Mouse (Mus musculus) CH12.LX (cell line): ENCODE results near the gene Xrcc6. TPM values are rescaled to one million over a fixed set of nuclear protein-coding genes. Genes with fewer than 3 reads are reported as not detected.

Experiments
- DNase-seq: peaks from one replicate; pipeline ENCODE4 v3.0.0-alpha.2; 2013; ENCODE audit errors: extremely low read depth
- H3K27ac ChIP-seq: 2 replicates; pipeline ENCODE4 v1.5.1; 2012; ENCODE audit warnings: low read depth, mild to moderate bottlenecking, control low read depth, moderate library complexity; ENCODE audit not compliant: insufficient read depth
- H3K27me3 ChIP-seq: replicated peaks from 2 replicates; pipeline ENCODE3; 2012; ENCODE audit warnings: inconsistent platforms
- H3K36me3 ChIP-seq, 2 experiments: replicated peaks in 1 of 2; 2 replicates each; pipeline versions ENCODE3 to v1.6.1; 2012; ENCODE audit warnings: inconsistent platforms in 1 of 2, low read length in 1 of 2, mild to moderate bottlenecking in 1 of 2, mixed read lengths in 1 of 2, moderate library complexity in 1 of 2; ENCODE audit not compliant: control insufficient read depth in 1 of 2, insufficient read depth in 1 of 2
- H3K4me1 ChIP-seq, 2 experiments: 2 replicates each; pipeline ENCODE4 v1.6.1; 2012; ENCODE audit warnings: inconsistent platforms in 1 of 2, moderate library complexity in 1 of 2; ENCODE audit not compliant: insufficient read depth in 2 of 2, control insufficient read depth in 1 of 2
- H3K4me2 ChIP-seq: 2 replicates; pipeline ENCODE4 v1.6.1; 2012; ENCODE audit warnings: low read depth, mild to moderate bottlenecking, control low read depth; ENCODE audit not compliant: poor library complexity, insufficient read depth, severe bottlenecking
- H3K4me3 ChIP-seq, 3 experiments: fragments of 150-350 bp in 1 of 3; sonication (generic) in 1 of 3; replicated peaks in 1 of 3; 2 replicates each; pipeline versions ENCODE3 to v1.5.1; 2011 to 2012; ENCODE audit warnings: low read depth in 2 of 3, low read length in 2 of 3, mild to moderate bottlenecking in 2 of 3, moderate library complexity in 2 of 3, control low read depth in 1 of 3, improper control_type of control experiment in 1 of 3, inconsistent platforms in 1 of 3, mixed read lengths in 1 of 3; ENCODE audit not compliant: poor library complexity in 1 of 3
- H3K79me2 ChIP-seq: replicated peaks from 2 replicates; pipeline ENCODE4 v1.6.1; 2012; ENCODE audit warnings: mild to moderate bottlenecking, moderate library complexity; ENCODE audit not compliant: control insufficient read depth, poor library complexity, insufficient read depth, severe bottlenecking; ENCODE audit errors: extremely low read depth
- H3K9ac ChIP-seq: 2 replicates; pipeline ENCODE4 v1.6.1; 2012; ENCODE audit warnings: low read depth, mild to moderate bottlenecking, control low read depth, moderate library complexity; ENCODE audit not compliant: insufficient read depth
- H3K9me3 ChIP-seq: replicated peaks from 2 replicates; pipeline ENCODE3; 2012; ENCODE audit warnings: low read length, inconsistent platforms, mixed read lengths
- CHD1 ChIP-seq: IDR thresholded peaks from 2 replicates; pipeline ENCODE4 v1.6.1; 2012; ENCODE audit warnings: low read depth, low read length, improper control_type of control experiment, inconsistent platforms
- CHD2 ChIP-seq: IDR thresholded peaks from 2 replicates; pipeline ENCODE4 v1.6.1; 2011; ENCODE audit warnings: low read length, improper control_type of control experiment
- CTCF ChIP-seq, 2 experiments: IDR thresholded peaks in 1 of 2; conservative IDR thresholded peaks in 1 of 2; 2 replicates each; pipeline ENCODE4 v1.5.1; 2011 to 2012; ENCODE audit warnings: low read depth in 2 of 2, low read length in 2 of 2, improper control_type of control experiment in 1 of 2, inconsistent platforms in 1 of 2, mild to moderate bottlenecking in 1 of 2, moderate library complexity in 1 of 2
- ELF1 ChIP-seq: IDR thresholded peaks from 2 replicates; pipeline ENCODE4 v1.6.1; 2014; ENCODE audit warnings: low read depth, mild to moderate bottlenecking, inconsistent platforms, low read length, improper control_type of control experiment
- EP300 ChIP-seq: IDR thresholded peaks from 2 replicates; pipeline ENCODE4 v1.6.1; 2011; ENCODE audit warnings: low read length, improper control_type of control experiment
- IRF4 ChIP-seq: IDR thresholded peaks from 2 replicates; pipeline ENCODE4 v1.6.1; 2014; ENCODE audit warnings: low read depth, mild to moderate bottlenecking, inconsistent platforms, low read length, improper control_type of control experiment
- KAT2A ChIP-seq: IDR thresholded peaks from 2 replicates; pipeline ENCODE4 v1.6.1; 2012; ENCODE audit warnings: low read length, improper control_type of control experiment, inconsistent platforms; ENCODE audit not compliant: insufficient replicate concordance
- MAZ ChIP-seq: IDR thresholded peaks from 2 replicates; pipeline ENCODE4 v1.6.1; 2012; ENCODE audit warnings: low read depth, mild to moderate bottlenecking, inconsistent platforms, low read length, improper control_type of control experiment, moderate library complexity
- MXI1 ChIP-seq: IDR thresholded peaks from 2 replicates; pipeline ENCODE4 v1.6.1; 2011; ENCODE audit warnings: mild to moderate bottlenecking, low read depth, low read length, improper control_type of control experiment
- NELFE ChIP-seq: IDR thresholded peaks from 2 replicates; pipeline ENCODE4 v1.6.1; 2011; ENCODE audit warnings: low read depth, low read length, improper control_type of control experiment
- POLR2AphosphoS2 ChIP-seq: IDR thresholded peaks from 2 replicates; pipeline ENCODE4 v1.6.1; 2011; ENCODE audit warnings: low read depth, low read length, improper control_type of control experiment
- SIN3A ChIP-seq: IDR thresholded peaks from 2 replicates; pipeline ENCODE4 v1.6.1; 2012; ENCODE audit warnings: low read length, improper control_type of control experiment, inconsistent platforms
- SMC3 ChIP-seq: IDR thresholded peaks from 2 replicates; pipeline ENCODE4 v1.6.1; 2011; ENCODE audit warnings: low read depth, low read length, improper control_type of control experiment
- TBP ChIP-seq: conservative IDR thresholded peaks from 2 replicates; pipeline ENCODE4 v1.6.1; 2011; ENCODE audit warnings: low read depth, low read length, improper control_type of control experiment
- TCF12 ChIP-seq: IDR thresholded peaks from 2 replicates; pipeline ENCODE4 v1.6.1; 2014; ENCODE audit warnings: low read depth, mild to moderate bottlenecking, inconsistent platforms, low read length, improper control_type of control experiment
- UBTF ChIP-seq: IDR thresholded peaks from 2 replicates; pipeline ENCODE4 v1.6.1; 2012; ENCODE audit warnings: low read depth, mild to moderate bottlenecking, inconsistent platforms, low read length, improper control_type of control experiment, moderate library complexity
- USF1 ChIP-seq: IDR thresholded peaks from 2 replicates; pipeline ENCODE4 v1.6.1; 2014; ENCODE audit warnings: low read depth, mild to moderate bottlenecking, inconsistent platforms, low read length, improper control_type of control experiment
- USF2 ChIP-seq: conservative IDR thresholded peaks from 2 replicates; pipeline ENCODE4 v1.6.1; 2011; ENCODE audit warnings: low read depth, low read length, improper control_type of control experiment
- ZKSCAN1 ChIP-seq: IDR thresholded peaks from 2 replicates; pipeline ENCODE4 v1.6.1; 2012; ENCODE audit warnings: low read depth, inconsistent platforms, low read length, improper control_type of control experiment, borderline replicate concordance
- ZMIZ1 ChIP-seq: IDR thresholded peaks from 2 replicates; pipeline ENCODE4 v1.6.1; 2012; ENCODE audit warnings: low read depth, mild to moderate bottlenecking, inconsistent platforms, low read length, improper control_type of control experiment
- dilution Hi-C: fragments of 300-500 bp; cut with MboI; formaldehyde crosslinking; loops from 2 replicates; pipeline ENCODE4 v1.14.3; 2020; ENCODE audit warnings: low sequenced_read_pairs; ENCODE audit not compliant: extremely low pct_unique_long_range_greater_than_20kb, extremely low pct_ligation_motif_present
- in situ Hi-C: fragments of 300-500 bp; cut with MboI; formaldehyde crosslinking; loops from 3 replicates; pipeline ENCODE4 v1.14.3; 2019; ENCODE audit warnings: low sequenced_read_pairs, low pct_ligation_motif_present, low pct_unique_long_range_greater_than_20kb, mixed read lengths
- polyA plus RNA-seq: library from polyadenylated mRNA; unstranded; fragments of >175 nt; gene quantifications from 2 replicates; pipeline ENCODE4 v1.2.1, GENCODE M21; 2012; ENCODE audit warnings: low read depth; ENCODE audit not compliant: insufficient read length
- total RNA-seq, 2 experiments: library from RNA; depleted of rRNA; stranded (reverse); fragments of 300-350 nt in 1 of 2; fragments of >200 nt in 1 of 2; gene quantifications; 2 replicates each; pipeline ENCODE4 v1.2.3; 2012 to 2014

Xrcc6 gene
- total and polyA plus RNA-seq, 3 experiments = 67.3 to 83.5 (median 80.8) TPM

- no peak for TF ChIP-seq NELFE
- no peak for TF ChIP-seq CTCF (conservative IDR thresholded peaks at IDR 0.05 in 1 of 2, IDR thresholded peaks at IDR 0.05 in 1 of 2; ENCODE audit: low read depth in 2 of 2, low read length in 2 of 2)
- TF ChIP-seq CHD1 = no peak
- TF ChIP-seq ELF1 = no peak
- TF ChIP-seq KAT2A = no peak
- no peak for TF ChIP-seq USF1
- TF ChIP-seq POLR2AphosphoS2 = no peak
- TF ChIP-seq ZMIZ1 = no peak
- TF ChIP-seq CHD2 = no peak
- TF ChIP-seq ZKSCAN1 = no peak
- TF ChIP-seq TCF12 = no peak
- no peak for TF ChIP-seq UBTF
- TF ChIP-seq IRF4 = no peak
- no peak for TF ChIP-seq SIN3A
- TF ChIP-seq EP300 = no peak
- no peak for TF ChIP-seq SMC3
- TF ChIP-seq MAZ = no peak
- TF ChIP-seq MXI1 = no peak
- TF ChIP-seq TBP = no peak
- in situ Hi-C loops (no loop called here), dilution Hi-C loops (no loop called here)
- Histone ChIP-seq H3K4me3 (no peak overlapping the region), H3K9me3 (no peaks in the 10 kb centered on the region), H3K27me3 (peaks cover 43% of the 10 kb centered on the region), H3K4me1 (peaks cover 0 to 6% of the 10 kb centered on the region in 2 experiments; a peak in 2 of 4 replicates), H3K9ac (no peak overlapping the region), H3K79me2 (no peaks in the 10 kb centered on the region), H3K27ac (no peak overlapping the region), H3K4me2 (no peak overlapping the region), H3K36me3 (no peaks in the 10 kb centered on the region)
- DNase-seq = no peak
Observed at GRCm38 (mm10) chr15:82085606-82086005, 98.0 kb downstream of the Xrcc6 start.

- no peaks in the 10 kb centered on the region for H3K9me3 ChIP-seq
- H3K9ac ChIP-seq = no peak overlapping the region
- no peak overlapping the region for H3K27ac ChIP-seq
- peaks cover 0 to 5% of the 10 kb centered on the region in 2 experiments; a peak in 2 of 4 replicates for H3K4me1 ChIP-seq
- DNase-seq = no peak
- no peak for TF ChIP-seq NELFE
- no peak for TF ChIP-seq USF2
- dilution Hi-C loops = no loop called here
- H3K79me2 ChIP-seq = no peaks in the 10 kb centered on the region
- in situ Hi-C loops = no loop called here
- no peak overlapping the region for H3K4me3 ChIP-seq
- H3K27me3 ChIP-seq = peaks cover 45% of the 10 kb centered on the region
- no peaks in the 10 kb centered on the region for H3K36me3 ChIP-seq
- no peak overlapping the region for H3K4me2 ChIP-seq
Observed at GRCm38 (mm10) chr15:82086131-82086530, 98.5 kb downstream of the Xrcc6 start.
